Mouse (Mus musculus) midbrain, embryonic 16.5 days (tissue): ENCODE results near the gene Mrgprf. TPM values are rescaled to one million over a fixed set of nuclear protein-coding genes. Genes with fewer than 3 reads are reported as not detected.

Experiments used
- ATAC-seq: fragments of 200-750 bp; cut with Nextera tagmentation; 2 replicates; pipeline ENCODE4 v1.8.0; 2017; ENCODE audit warnings: moderate TSS enrichment
- H3K27ac ChIP-seq: fragments of 300-500 bp; sonication (generic); 2 replicates; pipeline ENCODE4 v1.5.1; 2014; ENCODE audit warnings: mild to moderate bottlenecking, low read length, mixed read lengths
- H3K27me3 ChIP-seq: fragments of 300-500 bp; sonication (generic); 2 replicates; pipeline ENCODE4 v1.6.1; 2014; ENCODE audit warnings: low read depth, low read length, mixed read lengths; ENCODE audit not compliant: control insufficient read depth, insufficient read depth
- H3K36me3 ChIP-seq: fragments of 300-500 bp; sonication (generic); 2 replicates; pipeline ENCODE4 v1.6.1; 2014; ENCODE audit warnings: mild to moderate bottlenecking, low read length, moderate library complexity, mixed read lengths; ENCODE audit not compliant: control insufficient read depth, insufficient read depth
- H3K4me1 ChIP-seq: fragments of 300-500 bp; sonication (generic); 2 replicates; pipeline ENCODE4 v1.6.1; 2014; ENCODE audit warnings: mild to moderate bottlenecking, low read length, mixed read lengths; ENCODE audit not compliant: control insufficient read depth, insufficient read depth
- H3K4me2 ChIP-seq: fragments of 300-500 bp; sonication (generic); 2 replicates; pipeline ENCODE4 v1.6.1; 2014; ENCODE audit warnings: mild to moderate bottlenecking, low read length, mixed read lengths
- H3K4me3 ChIP-seq: fragments of 300-500 bp; sonication (generic); 2 replicates; pipeline ENCODE4 v1.5.1; 2014; ENCODE audit warnings: low read depth, mild to moderate bottlenecking, low read length, moderate library complexity, mixed read lengths
- H3K9ac ChIP-seq: fragments of 300-500 bp; sonication (generic); 2 replicates; pipeline ENCODE4 v1.6.1; 2014; ENCODE audit warnings: low read depth, low read length, mixed read lengths
- H3K9me3 ChIP-seq: fragments of 300-500 bp; sonication (generic); replicated peaks from 2 replicates; pipeline ENCODE4 v1.6.1; 2014; ENCODE audit warnings: mild to moderate bottlenecking, low read length, mixed read lengths; ENCODE audit not compliant: control insufficient read depth, poor library complexity, severe bottlenecking
- WGBS: fragments of 180-500 bp; shearing (Covaris S2); extraction: QIAGEN DNeasy Blood & Tissue Kit; methylation state at CpG from one replicate; pipeline ENCODE4 v1.1.7; 2014; 5-methylcytosine and 5-hydroxymethylcytosine counted together
- polyA plus RNA-seq: library from polyadenylated mRNA; unstranded; fragments of >200 nt; fragmentation: Nextera tagmentation; extraction: Ambion mirVana; gene quantifications from 2 replicates; pipeline ENCODE4 v1.2.1, GENCODE M21; 2015

The Mrgprf gene
- polyA plus RNA-seq, 1 experiment from 2014 or later = 3.8 TPM

GRCm38 (mm10) chr7:145308061-145308675 is 7.5 kb downstream of the Mrgprf start:
- no peaks in the 10 kb centered on the region for H3K36me3 ChIP-seq
- H3K4me2 ChIP-seq = no peak overlapping the region
- H3K9me3 ChIP-seq = no peaks in the 10 kb centered on the region
- no peak overlapping the region for H3K27ac ChIP-seq
- no peak overlapping the region for H3K4me3 ChIP-seq
- WGBS = 81% methylated on average over 30 of the region's 30 CpGs
- H3K4me1 ChIP-seq = no peaks in the 10 kb centered on the region
- H3K27me3 ChIP-seq = no peaks in the 10 kb centered on the region
- no peak for ATAC-seq
- no peak overlapping the region for H3K9ac ChIP-seq

- Histone ChIP-seq H3K27ac (no peak overlapping the region), H3K27me3 (no peaks in the 10 kb centered on the region), H3K4me1 (no peaks in the 10 kb centered on the region), H3K36me3 (no peaks in the 10 kb centered on the region), H3K9ac (no peak overlapping the region), H3K4me3 (no peak overlapping the region), H3K9me3 (no peaks in the 10 kb centered on the region), H3K4me2 (no peak overlapping the region)
- 84% methylated on average over 4 of the region's 4 CpGs for WGBS
- no peak for ATAC-seq
Observed at GRCm38 (mm10) chr7:145308866-145309265, 8.2 kb downstream of the Mrgprf start.

- Histone ChIP-seq H3K27me3 (no peaks in the 10 kb centered on the region), H3K4me3 (no peak overlapping the region), H3K9me3 (no peaks in the 10 kb centered on the region), H3K27ac (no peak overlapping the region), H3K4me1 (no peaks in the 10 kb centered on the region), H3K9ac (no peak overlapping the region), H3K36me3 (no peaks in the 10 kb centered on the region), H3K4me2 (no peak overlapping the region)
- ATAC-seq = no peak
- WGBS = 88% methylated on average over 1 of the region's 1 CpGs
Observed at GRCm38 (mm10) chr7:145309877-145310276, 9.2 kb downstream of the Mrgprf start.

- no peak overlapping the region for H3K27ac ChIP-seq
- ATAC-seq = no peak
- H3K9me3 ChIP-seq = no peaks in the 10 kb centered on the region
- H3K36me3 ChIP-seq = no peaks in the 10 kb centered on the region
- H3K27me3 ChIP-seq = no peaks in the 10 kb centered on the region
- H3K4me1 ChIP-seq = no peaks in the 10 kb centered on the region
- 78% methylated on average over 5 of the region's 5 CpGs for WGBS
- H3K4me3 ChIP-seq = no peak overlapping the region
- no peak overlapping the region for H3K9ac ChIP-seq
- H3K4me2 ChIP-seq = no peak overlapping the region
Observed at GRCm38 (mm10) chr7:145310526-145310925, 9.9 kb downstream of the Mrgprf start.

GRCm38 (mm10) chr7:145312137-145312536 is 11.5 kb downstream of the Mrgprf start:
- Histone ChIP-seq H3K36me3 (no peaks in the 10 kb centered on the region), H3K9me3 (no peaks in the 10 kb centered on the region), H3K27ac (no peak overlapping the region), H3K27me3 (no peaks in the 10 kb centered on the region), H3K9ac (no peak overlapping the region), H3K4me2 (no peak overlapping the region), H3K4me1 (no peaks in the 10 kb centered on the region), H3K4me3 (no peak overlapping the region)
- no peak for ATAC-seq
- 86% methylated on average over 3 of the region's 3 CpGs for WGBS

- H3K9me3 ChIP-seq = no peaks in the 10 kb centered on the region
- no peaks in the 10 kb centered on the region for H3K4me1 ChIP-seq
- no peaks in the 10 kb centered on the region for H3K36me3 ChIP-seq
- H3K27ac ChIP-seq = no peak within 1 kb of the TSS
- no peak within 1 kb of the TSS for H3K4me2 ChIP-seq
- H3K4me3 ChIP-seq = no peak within 1 kb of the TSS
- ATAC-seq = no peak
- H3K9ac ChIP-seq = no peak within 1 kb of the TSS
- WGBS = 94% methylated on average over 6 of the region's 6 CpGs
- no peaks in the 10 kb centered on the region for H3K27me3 ChIP-seq
Observed at GRCm38 (mm10) chr7:145314785-145315411, 14.3 kb downstream of the Mrgprf start, which contains the start of gene Mrgprd. Gene Mrgprd, plus strand, starts transcription at chr7:145314835.

GRCm38 (mm10) chr7:145317522-145317921 is 16.9 kb downstream of the Mrgprf start:
- no peak overlapping the region for H3K4me2 ChIP-seq
- H3K36me3 ChIP-seq = no peaks in the 10 kb centered on the region
- H3K27me3 ChIP-seq = no peaks in the 10 kb centered on the region
- H3K4me1 ChIP-seq = no peaks in the 10 kb centered on the region
- 72% methylated on average over 4 of the region's 4 CpGs for WGBS
- no peak overlapping the region for H3K4me3 ChIP-seq
- ATAC-seq = no peak
- H3K9me3 ChIP-seq = no peaks in the 10 kb centered on the region
- H3K9ac ChIP-seq = no peak overlapping the region
- no peak overlapping the region for H3K27ac ChIP-seq

- WGBS = 78% methylated on average over 3 of the region's 3 CpGs
- Histone ChIP-seq H3K27ac (no peak overlapping the region), H3K9ac (no peak overlapping the region), H3K27me3 (no peaks in the 10 kb centered on the region), H3K4me1 (no peaks in the 10 kb centered on the region), H3K36me3 (no peaks in the 10 kb centered on the region), H3K4me3 (no peak overlapping the region), H3K4me2 (no peak overlapping the region), H3K9me3 (0 out of 2 replicates have a peak, but pooled peaks cover 2% of the 10 kb centered on the region)
- ATAC-seq = no peak
Observed at GRCm38 (mm10) chr7:145319481-145319880, 18.9 kb downstream of the Mrgprf start.

- 30% methylated on average over 4 of the region's 4 CpGs for WGBS
- Histone ChIP-seq H3K27me3 (no peaks in the 10 kb centered on the region), H3K9me3 (0 out of 2 replicates have a peak, but pooled peaks cover 2% of the 10 kb centered on the region), H3K9ac (no peak overlapping the region), H3K4me2 (no peak overlapping the region), H3K4me1 (no peaks in the 10 kb centered on the region), H3K4me3 (no peak overlapping the region), H3K36me3 (no peaks in the 10 kb centered on the region), H3K27ac (no peak overlapping the region)
- no peak for ATAC-seq
Observed at GRCm38 (mm10) chr7:145323607-145324006, 23.0 kb downstream of the Mrgprf start.
